Mouse (Mus musculus) hindbrain, embryonic 14.5 days (tissue): ENCODE measurements at regions not wholly inside any gene's neighbourhood (a gene's known extent, or its start where the extent isn't known, plus 50 kb on each side); places are given as distances from the start of the nearest gene placed in this dataset.

Experiments
- ATAC-seq: fragments of 200-750 bp; cut with Nextera tagmentation; 2 replicates; pipeline ENCODE4 v1.8.0; 2017; ENCODE audit warnings: moderate number of reproducible peaks, mild to moderate bottlenecking, moderate TSS enrichment, moderate library complexity; ENCODE audit not compliant: low FRiP score
- DNase-seq: peaks from one replicate; pipeline ENCODE4 v3.0.0-alpha.2; 2015; ENCODE audit warnings: low spot score
- H3K27ac ChIP-seq: fragments of 300-500 bp; sonication (generic); 2 replicates; pipeline ENCODE4 v1.5.1; 2014; ENCODE audit warnings: mild to moderate bottlenecking, moderate library complexity
- H3K27me3 ChIP-seq: fragments of 300-500 bp; sonication (generic); 2 replicates; pipeline ENCODE4 v1.6.1; 2014; ENCODE audit warnings: mild to moderate bottlenecking, low read length, mixed read lengths; ENCODE audit not compliant: control insufficient read depth, insufficient read depth
- H3K36me3 ChIP-seq: fragments of 300-500 bp; sonication (generic); replicated peaks from 2 replicates; pipeline ENCODE4 v1.6.1; 2014; ENCODE audit not compliant: control insufficient read depth, insufficient read depth
- H3K4me1 ChIP-seq: fragments of 300-500 bp; sonication (generic); replicated peaks from 2 replicates; pipeline ENCODE4 v1.6.1; 2014; ENCODE audit warnings: antibody characterized with exemption, low read length, mixed read lengths; ENCODE audit not compliant: control insufficient read depth, insufficient read depth
- H3K4me2 ChIP-seq: fragments of 300-500 bp; sonication (generic); replicated peaks from 2 replicates; pipeline ENCODE4 v1.6.1; 2014; ENCODE audit warnings: mild to moderate bottlenecking, moderate library complexity
- H3K4me3 ChIP-seq: fragments of 300-500 bp; sonication (generic); replicated peaks from 2 replicates; pipeline ENCODE4 v1.5.1; 2014; ENCODE audit warnings: mild to moderate bottlenecking, low read length
- H3K9ac ChIP-seq: fragments of 300-500 bp; sonication (generic); 2 replicates; pipeline ENCODE4 v1.6.1; 2014
- H3K9me3 ChIP-seq: fragments of 300-500 bp; sonication (generic); 2 replicates; pipeline ENCODE4 v1.6.1; 2016; ENCODE audit warnings: low read length; ENCODE audit not compliant: control insufficient read depth
- WGBS: fragments of 180-500 bp; shearing (Covaris S2); extraction: QIAGEN DNeasy Blood & Tissue Kit; methylation state at CpG from one replicate; pipeline ENCODE4 v1.1.7; 2014; 5-methylcytosine and 5-hydroxymethylcytosine counted together

DNA sequence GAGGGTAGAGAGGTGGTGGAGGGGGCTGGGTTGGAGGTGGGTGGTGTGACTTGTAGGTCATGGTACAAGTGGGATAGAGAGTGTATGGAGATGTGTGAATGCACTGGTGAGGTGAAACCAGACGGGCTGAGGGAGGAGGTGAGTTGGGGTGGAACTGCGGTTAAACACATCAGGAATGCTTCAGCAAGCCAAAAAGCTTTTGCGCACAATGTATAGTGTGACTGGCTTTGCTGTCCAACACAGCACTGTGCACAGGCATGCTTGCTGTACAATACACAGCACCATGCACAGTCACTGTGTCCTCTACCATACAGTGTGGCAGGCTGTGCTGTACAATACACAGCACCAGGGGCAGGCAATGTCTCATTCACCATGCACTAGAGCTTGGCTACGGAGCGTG lies 223.6 kb downstream of the Eipr1 start:
- ATAC-seq (no peak), DNase-seq (no peak)
- Histone ChIP-seq H3K4me1 (peaks cover 13% of the 10 kb centered on the region; the same call in 1 of the 2 replicates), H3K4me3 (no peak overlapping the region), H3K9ac (no peak overlapping the region), H3K36me3 (no peaks in the 10 kb centered on the region), H3K4me2 (no peak overlapping the region), H3K27me3 (no peaks in the 10 kb centered on the region), H3K9me3 (peaks cover 10% of the 10 kb centered on the region), H3K27ac (peak overlapping the region; percentile 34; the same call in 1 of the 2 replicates)
- 88% methylated on average over 5 of the region's 5 CpGs for WGBS

- H3K9me3 ChIP-seq = no peaks in the 10 kb centered on the region
- DNase-seq (no peak), ATAC-seq (no peak)
- no peak overlapping the region for H3K27ac ChIP-seq
- no peak overlapping the region for H3K9ac ChIP-seq
- no peaks in the 10 kb centered on the region for H3K27me3 ChIP-seq
- 78% methylated on average over 7 of the region's 7 CpGs for WGBS
- no peak overlapping the region for H3K4me2 ChIP-seq
- no peaks in the 10 kb centered on the region for H3K36me3 ChIP-seq
- peaks cover 8% of the 10 kb centered on the region; the same call in 1 of the 2 replicates for H3K4me1 ChIP-seq
- no peak overlapping the region for H3K4me3 ChIP-seq
Measured at GRCm38 (mm10) chr12:28979679-28980078, 228.1 kb downstream of the Eipr1 start.

DNA sequence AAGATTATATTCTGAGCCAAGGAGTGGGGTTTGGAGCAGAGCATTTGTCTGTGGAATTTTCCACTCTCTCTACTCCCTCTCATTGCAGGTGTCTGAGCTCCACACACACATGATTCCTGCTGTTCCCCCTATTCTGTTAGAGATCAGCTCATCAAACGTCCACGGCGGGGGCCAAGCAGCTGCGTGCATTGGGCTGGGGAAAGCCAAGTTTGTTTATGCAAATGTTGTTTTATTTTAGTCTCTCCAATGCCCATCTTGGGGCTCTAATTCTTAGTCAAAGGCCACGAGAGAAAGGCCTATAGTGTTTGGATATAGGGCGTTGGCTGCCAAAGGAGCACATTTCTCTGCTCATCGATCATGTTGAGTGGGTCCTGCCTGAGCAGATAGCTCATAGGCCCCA lies 234.6 kb downstream of the Eipr1 start:
- no peak overlapping the region for H3K27ac ChIP-seq

GRCm38 (mm10) chr12:28997474-28998192 lies 246.0 kb downstream of the Eipr1 start:
- H3K27ac ChIP-seq = peak overlapping the region; percentile 32; the same call in 1 of the 2 replicates
- no peak for DNase-seq
- H3K9me3 ChIP-seq = no peaks in the 10 kb centered on the region
- no peaks in the 10 kb centered on the region for H3K36me3 ChIP-seq
- ATAC-seq = no peak
- 0 out of 2 replicates have a peak overlapping the region, but pooled peaks have one; percentile 7 for H3K4me2 ChIP-seq
- WGBS = 54% methylated on average over 15 of the region's 15 CpGs
- H3K4me1 ChIP-seq = 0 out of 2 replicates have a peak, but pooled peaks cover 4% of the 10 kb centered on the region
- peak overlapping the region; percentile 18; the same call in 1 of the 2 replicates for H3K9ac ChIP-seq
- no peaks in the 10 kb centered on the region for H3K27me3 ChIP-seq
- no peak overlapping the region for H3K4me3 ChIP-seq

More for the DNA sequence above, 234.6 kb downstream of the Eipr1 start:
- no peaks in the 10 kb centered on the region for H3K27me3 ChIP-seq
- no peak for ATAC-seq
- no peaks in the 10 kb centered on the region; the same call in 1 of the 2 replicates for H3K4me1 ChIP-seq
- WGBS = 51% methylated on average over 7 of the region's 7 CpGs
- H3K36me3 ChIP-seq = no peaks in the 10 kb centered on the region
- no peak overlapping the region for H3K9ac ChIP-seq
- H3K4me2 ChIP-seq = no peak overlapping the region
- H3K9me3 ChIP-seq = no peaks in the 10 kb centered on the region
- H3K4me3 ChIP-seq = no peak overlapping the region
- DNase-seq = no peak

- Histone ChIP-seq H3K4me2 (no peak overlapping the region), H3K4me3 (no peak overlapping the region), H3K9ac (no peak overlapping the region), H3K27me3 (no peaks in the 10 kb centered on the region), H3K36me3 (no peaks in the 10 kb centered on the region), H3K27ac (no peak overlapping the region), H3K9me3 (no peaks in the 10 kb centered on the region), H3K4me1 (peaks cover 9% of the 10 kb centered on the region; the same call in 1 of the 2 replicates)
- 63% methylated on average over 6 of the region's 6 CpGs for WGBS
- ATAC-seq (no peak), DNase-seq (no peak)
Measured at GRCm38 (mm10) chr12:28999963-29000451, 248.4 kb downstream of the Eipr1 start.

GRCm38 (mm10) chr12:29004504-29004903 lies 252.9 kb downstream of the Eipr1 start:
- DNase-seq (peak; percentile 55), ATAC-seq (peak; percentile 46; the same call in 1 of the 2 replicates)
- Histone ChIP-seq H3K9me3 (no peaks in the 10 kb centered on the region), H3K4me2 (peak overlapping the region; percentile 33), H3K36me3 (no peaks in the 10 kb centered on the region), H3K27me3 (no peaks in the 10 kb centered on the region), H3K9ac (no peak overlapping the region), H3K4me3 (no peak overlapping the region), H3K27ac (0 out of 2 replicates have a peak overlapping the region, but pooled peaks have one; percentile 17), H3K4me1 (peaks cover 9% of the 10 kb centered on the region; the same call in 1 of the 2 replicates)
- 74% methylated on average over 13 of the region's 13 CpGs for WGBS

DNA sequence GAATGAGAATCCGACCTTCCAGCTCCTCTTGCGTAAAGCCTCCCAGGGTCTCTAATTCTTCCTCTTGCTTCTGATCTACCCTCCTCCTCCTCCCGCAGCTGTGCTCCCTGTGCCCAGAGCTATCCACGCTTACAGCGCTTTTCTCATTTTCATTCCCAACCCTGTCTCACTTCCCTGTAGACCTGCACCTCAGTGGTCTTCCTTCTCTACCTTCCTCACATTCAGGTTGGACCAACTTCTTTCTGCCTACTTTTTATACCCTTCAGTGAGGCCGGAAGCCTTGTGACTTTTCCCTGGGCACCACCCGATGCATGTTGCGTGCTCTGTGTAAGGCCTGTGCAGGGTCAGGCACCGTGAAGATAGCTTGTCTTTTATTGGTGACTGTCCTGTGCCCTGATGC lies 263.0 kb downstream of the Eipr1 start:
- 87% methylated on average over 9 of the region's 9 CpGs for WGBS
- no peak overlapping the region for H3K9ac ChIP-seq
- no peaks in the 10 kb centered on the region for H3K36me3 ChIP-seq
- H3K4me2 ChIP-seq = no peak overlapping the region
- 0 out of 2 replicates have a peak overlapping the region, but pooled peaks have one; percentile 72 for H3K27ac ChIP-seq
- DNase-seq (no peak), ATAC-seq (no peak)
- no peaks in the 10 kb centered on the region for H3K9me3 ChIP-seq
- peaks cover 13% of the 10 kb centered on the region; the same call in 1 of the 2 replicates for H3K4me1 ChIP-seq
- H3K4me3 ChIP-seq = no peak overlapping the region
- H3K27me3 ChIP-seq = no peaks in the 10 kb centered on the region

DNA sequence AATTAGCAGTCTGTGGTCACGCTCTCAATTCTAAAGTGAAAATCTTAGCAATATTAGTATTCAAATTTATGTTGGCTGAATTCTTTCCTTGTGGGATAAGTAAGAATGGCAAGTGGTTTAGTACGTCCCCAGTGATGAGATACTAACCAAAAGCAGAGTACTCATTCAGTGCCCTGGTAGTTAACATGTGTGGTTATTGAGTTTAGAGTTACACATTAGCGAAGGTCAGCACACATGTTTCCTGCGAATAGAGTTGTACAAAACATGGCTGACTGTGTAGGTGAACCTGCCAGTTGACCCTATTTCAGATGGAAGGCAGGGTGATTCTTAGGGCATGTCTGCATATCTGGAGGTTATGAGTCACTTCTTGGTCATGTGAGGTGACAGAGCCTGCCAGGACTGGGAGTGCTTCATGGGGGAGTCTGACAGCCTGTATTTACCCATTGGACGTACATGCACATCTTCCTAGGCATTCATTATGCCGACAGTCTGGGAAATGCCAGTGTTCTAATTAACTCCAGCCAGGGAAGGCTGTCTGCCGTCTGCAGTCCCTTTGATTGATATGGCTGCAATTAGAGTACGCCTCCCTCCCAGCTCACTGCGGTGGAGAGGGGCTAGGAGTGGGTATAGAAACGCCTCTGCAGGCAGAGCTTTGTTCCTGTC lies 263.7 kb downstream of the Eipr1 start:
- H3K4me3 ChIP-seq = no peak overlapping the region
- H3K4me2 ChIP-seq = no peak overlapping the region
- no peaks in the 10 kb centered on the region for H3K36me3 ChIP-seq
- no peaks in the 10 kb centered on the region for H3K27me3 ChIP-seq
- H3K9ac ChIP-seq = no peak overlapping the region
- no peaks in the 10 kb centered on the region for H3K9me3 ChIP-seq
- peaks cover 13% of the 10 kb centered on the region; the same call in 1 of the 2 replicates for H3K4me1 ChIP-seq
- DNase-seq (peak; percentile 46), ATAC-seq (peak; percentile 86)
- 35% methylated on average over 10 of the region's 10 CpGs for WGBS
- peak overlapping the region; percentile 72 for H3K27ac ChIP-seq

- DNase-seq (no peak), ATAC-seq (no peak)
- Histone ChIP-seq H3K27me3 (no peaks in the 10 kb centered on the region), H3K36me3 (no peaks in the 10 kb centered on the region), H3K4me2 (no peak overlapping the region), H3K27ac (no peak overlapping the region), H3K9ac (no peak overlapping the region), H3K4me1 (0 out of 2 replicates have a peak, but pooled peaks cover 5% of the 10 kb centered on the region), H3K9me3 (no peaks in the 10 kb centered on the region), H3K4me3 (no peak overlapping the region)
- 83% methylated on average over 5 of the region's 5 CpGs for WGBS
Measured at GRCm38 (mm10) chr12:29021152-29021551, 269.5 kb downstream of the Eipr1 start.
